Mouse (Mus musculus) kidney, adult 18-20 months (tissue): ENCODE results near the gene Ttbk2.

Experiments used
- DNase-seq: peaks from one replicate; pipeline ENCODE4 v3.0.0; 2021

Gene Ttbk2

DNA sequence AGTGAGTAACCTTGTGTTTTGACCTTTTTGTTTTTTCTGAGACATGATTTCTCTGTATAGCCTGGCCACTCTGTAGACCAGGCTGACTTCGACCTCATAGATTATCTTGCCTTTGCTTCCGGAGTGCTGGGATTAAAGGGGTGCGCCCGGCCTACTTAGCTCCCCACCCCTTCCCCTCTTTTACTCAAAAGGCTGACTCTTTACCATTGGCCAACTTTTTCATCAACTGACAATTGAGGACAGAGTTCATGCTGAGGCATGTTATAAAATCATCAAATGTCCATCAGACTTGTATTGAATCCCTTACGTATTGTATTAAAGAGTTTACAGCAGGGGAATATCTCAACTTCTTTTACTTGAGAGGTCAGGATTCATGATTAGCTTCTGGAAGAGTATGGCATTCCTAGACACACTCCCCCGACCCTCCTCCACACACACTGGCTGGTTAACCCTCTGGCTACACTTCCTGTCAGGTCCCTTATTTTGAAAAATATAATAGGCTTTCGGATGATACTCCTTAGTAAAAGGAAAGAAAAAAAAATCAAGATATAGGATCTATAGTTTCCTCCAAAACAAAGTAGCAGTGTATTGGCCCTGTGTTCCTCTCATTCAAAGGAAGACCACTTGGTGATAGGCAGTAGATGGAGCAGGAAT, 118.4 kb downstream of the Ttbk2 start:
- DNase-seq = no peak

DNA sequence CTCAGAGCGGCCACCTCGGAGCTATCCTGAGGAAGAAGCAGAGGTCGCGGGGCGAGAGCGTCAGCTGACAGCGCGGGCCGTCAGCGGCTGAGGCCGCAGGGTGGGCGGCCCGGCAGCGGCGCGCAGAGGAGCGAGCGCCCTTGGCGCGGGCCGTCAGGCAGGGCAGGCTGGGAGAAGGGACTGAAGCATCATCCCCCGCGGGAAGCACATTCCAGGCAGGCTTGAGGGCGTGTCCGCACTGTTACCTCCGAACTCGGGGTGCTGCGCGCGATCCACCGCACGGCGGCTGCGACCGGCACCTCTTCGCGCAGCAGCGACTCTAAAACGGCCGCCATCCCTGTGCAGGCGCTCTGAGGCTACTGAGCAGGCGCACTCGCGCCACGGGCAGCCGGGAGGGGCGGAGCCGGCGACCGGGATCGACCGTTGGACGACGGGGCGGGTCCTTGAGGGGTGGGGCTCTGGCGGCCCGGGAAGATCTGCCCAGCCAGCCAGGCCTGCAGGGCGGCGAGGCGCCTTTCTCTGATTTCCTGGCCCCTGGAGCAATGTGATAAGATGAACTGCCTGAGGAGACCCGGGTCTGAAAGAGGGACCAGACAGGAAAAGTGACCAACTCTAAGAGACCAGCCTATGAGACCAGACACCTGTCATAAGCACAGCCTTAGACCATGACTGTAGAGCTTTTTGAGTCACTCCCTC, 119.1 kb downstream of the Ttbk2 start:
- DNase-seq = peak; percentile 92

DNA sequence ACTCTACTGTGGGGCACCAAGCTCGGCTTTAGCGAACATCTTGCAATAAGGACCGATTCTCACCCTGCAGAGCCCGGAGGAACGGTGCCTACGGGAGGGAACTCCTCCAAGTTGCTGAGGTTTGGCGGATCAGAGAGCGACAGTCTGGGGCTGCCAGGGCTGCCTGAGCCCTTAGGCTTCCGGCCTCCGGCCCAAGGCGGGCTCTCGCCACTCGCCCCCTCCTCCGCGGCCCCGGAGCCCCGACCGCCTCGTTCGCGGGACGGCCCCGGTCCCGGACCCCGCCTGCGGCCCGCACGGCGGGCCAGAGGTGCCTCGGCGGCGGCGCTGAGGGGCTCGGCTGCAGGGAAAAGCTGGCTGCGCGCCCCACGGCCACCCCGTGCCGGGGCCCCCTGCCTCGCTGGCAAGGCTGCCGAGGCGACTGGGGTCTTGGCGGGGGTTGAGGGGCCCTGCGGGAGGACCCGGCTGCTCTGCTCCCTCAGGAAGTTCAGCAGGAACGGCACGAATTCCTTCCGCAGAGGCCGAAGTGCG, 119.7 kb downstream of the Ttbk2 start:
- no peak for DNase-seq

DNA sequence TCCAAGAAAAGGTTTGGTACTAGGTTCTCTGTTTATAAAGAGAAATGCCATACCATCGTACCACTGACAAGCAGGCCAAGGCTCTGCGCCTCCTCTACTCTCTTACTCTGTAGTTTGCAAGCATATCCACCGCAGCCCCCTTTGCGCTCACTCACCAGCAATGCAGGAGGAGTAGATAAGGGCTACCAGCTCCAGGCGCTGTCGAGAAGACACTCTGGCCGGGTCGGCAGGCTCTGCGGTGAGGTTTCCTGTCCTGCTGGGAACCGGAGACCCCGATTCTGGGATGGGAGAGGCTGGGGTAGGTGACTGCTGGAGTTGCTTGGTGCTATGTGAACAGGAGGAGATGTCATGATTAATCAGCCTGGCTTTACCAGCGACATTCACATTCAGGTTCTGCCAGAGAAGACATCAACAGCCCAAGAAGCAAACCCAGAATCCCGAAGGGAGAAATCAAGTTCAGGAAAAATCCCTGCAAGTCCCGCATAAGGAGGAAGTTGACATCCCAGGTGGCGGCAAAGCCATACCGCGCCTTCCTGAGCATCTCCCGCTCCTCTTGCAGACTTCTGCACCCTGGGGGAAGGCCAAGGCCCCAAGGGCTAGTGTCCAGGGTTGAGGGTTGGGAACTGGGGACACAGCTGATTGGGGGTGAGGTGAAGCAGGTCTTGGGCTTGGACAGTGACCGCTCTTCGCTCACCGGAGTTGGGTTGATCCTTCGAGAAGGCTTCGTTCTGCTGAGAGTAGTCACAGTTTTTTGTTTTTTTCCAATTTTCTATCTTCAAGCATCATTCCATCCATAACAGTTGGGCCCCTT, 120.4 kb downstream of the Ttbk2 start:
- no peak for DNase-seq

DNA sequence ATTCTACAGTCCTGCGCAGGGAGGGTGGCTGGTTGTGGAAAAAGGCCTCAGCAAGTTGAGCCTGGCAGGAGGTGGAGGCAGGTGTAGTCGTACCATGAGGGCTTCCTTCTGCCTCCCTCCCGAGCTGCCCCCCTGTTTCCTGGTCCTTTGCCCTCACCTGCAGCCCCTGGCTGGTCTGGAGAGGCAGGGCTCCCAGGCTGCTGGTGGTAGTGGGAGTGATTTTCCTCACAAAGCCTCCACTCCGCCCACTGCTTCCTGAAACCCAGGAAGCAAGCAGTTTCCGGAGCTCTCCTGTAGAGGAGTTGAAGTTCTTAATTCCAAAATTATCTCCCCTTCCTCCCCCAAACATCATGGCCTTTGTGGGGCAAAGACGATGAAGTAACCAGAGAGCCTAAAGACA, 126.2 kb downstream of the Ttbk2 start:
- no peak for DNase-seq

DNA sequence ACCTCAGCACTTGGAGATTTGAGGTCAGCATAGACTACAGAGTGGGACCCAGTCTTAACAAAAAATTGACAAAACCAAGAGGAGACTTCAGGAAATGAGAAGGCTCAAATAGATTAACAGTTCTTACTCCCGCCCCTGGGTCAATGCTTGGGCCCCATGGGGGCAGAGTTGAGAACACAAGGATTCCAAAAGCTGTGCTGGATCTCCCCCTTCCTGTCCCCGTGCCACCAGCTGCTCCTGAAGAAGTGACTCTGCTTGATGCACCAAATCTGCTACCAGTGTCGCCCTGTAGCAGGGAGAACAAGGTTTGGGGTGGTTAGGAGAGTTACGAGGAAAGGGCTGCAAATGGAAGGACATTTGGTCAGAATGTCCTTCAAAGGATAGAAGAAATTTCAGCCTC, 126.8 kb downstream of the Ttbk2 start:
- DNase-seq = no peak

DNA sequence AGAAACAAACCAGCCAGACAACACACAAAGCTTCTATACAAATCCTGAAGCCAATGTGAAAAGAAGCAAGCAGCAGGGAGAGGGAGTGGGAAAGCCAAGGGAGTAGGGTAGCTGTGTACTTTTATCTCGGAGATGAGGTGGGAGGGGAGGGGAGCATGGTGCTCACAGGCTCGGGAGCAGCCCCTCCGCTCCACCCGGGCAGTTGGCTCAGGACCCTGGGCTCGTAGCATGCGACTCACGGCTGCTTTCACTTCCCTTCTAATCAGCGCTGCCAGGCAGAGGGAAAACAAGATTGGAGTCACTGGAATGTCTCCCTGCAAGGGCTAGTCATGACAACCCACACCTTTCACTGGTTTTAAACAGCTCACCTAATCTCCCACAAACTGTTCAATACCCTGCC, 127.9 kb downstream of the Ttbk2 start:
- no peak for DNase-seq

DNA sequence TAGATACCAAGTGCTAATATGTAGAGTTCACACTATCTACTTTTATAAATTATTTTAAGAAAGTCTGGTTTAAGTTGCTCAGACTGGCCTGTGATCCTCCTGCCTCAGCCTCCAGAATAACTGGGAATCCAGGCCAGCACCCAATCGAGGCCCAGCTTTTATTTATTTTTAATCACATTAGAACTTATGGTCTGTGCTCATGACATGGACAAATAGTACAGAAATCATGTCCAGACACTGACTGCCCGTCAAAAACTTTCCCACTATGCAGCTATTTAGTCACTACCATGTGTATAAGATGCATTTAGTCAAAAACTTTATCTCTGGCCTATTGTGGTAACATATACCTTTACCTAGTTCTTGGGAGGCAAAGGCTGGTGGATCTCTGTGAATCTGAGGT, 128.5 kb downstream of the Ttbk2 start:
- no peak for DNase-seq

DNA sequence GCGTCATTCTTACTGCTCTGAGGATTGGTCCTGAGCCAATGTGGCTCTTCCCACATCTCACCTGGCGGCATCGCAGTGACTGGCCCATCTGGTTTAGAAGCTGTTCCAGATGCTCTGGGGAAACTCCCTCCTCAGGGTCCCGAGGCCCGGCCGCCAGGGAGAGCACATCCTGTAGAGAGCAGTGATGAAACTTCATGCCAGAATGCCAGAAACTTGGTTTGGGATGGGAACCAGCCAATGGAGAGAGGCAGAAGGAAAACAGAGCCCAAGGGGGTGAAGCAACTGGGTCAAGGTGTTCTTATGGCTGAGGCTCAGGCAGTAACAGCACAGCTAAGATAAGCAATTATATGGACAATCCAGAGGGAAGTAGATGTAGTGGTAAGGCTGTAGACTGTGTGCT, 129.6 kb downstream of the Ttbk2 start:
- DNase-seq = no peak

DNA sequence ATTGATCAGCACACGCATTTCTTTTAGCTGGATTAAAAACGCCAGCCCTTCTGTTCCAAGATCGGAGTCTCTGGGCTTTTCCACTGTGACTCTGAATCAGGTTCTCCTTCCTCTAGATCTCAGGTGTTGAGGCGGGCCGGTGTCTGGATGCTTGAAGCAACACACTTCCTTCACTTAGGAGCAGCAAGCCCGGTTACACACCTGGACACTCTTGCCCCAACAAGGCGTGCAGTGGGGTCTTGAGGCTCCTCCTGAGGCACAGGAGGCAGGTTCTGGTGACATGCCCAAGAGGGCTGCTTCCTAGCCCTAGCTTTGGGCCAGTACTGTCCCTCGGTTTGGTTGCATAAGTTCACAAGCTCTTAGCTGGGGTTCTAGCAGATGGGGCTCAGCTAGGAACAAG, 131.9 kb downstream of the Ttbk2 start:
- no peak for DNase-seq

DNA sequence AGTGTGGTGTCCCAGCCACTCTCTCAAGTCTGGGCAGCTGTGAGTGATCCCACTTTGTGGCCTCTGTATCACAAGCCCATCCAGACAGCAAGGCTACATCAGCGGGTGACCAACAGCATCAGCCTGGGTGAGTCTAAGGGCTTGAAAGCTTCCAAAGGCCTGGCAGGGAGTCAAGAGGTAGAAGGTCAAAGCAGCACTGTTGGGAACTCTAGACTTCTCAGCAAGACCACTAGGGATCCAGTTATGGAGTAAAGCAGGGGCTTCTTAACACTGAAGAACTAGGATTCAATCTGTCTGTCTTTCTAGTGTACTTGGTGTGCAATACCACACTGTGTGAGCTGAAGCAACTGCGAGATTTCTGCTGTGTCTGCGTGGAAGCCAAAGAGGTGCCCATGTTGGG, 137.0 kb downstream of the Ttbk2 start:
- DNase-seq = no peak

DNA sequence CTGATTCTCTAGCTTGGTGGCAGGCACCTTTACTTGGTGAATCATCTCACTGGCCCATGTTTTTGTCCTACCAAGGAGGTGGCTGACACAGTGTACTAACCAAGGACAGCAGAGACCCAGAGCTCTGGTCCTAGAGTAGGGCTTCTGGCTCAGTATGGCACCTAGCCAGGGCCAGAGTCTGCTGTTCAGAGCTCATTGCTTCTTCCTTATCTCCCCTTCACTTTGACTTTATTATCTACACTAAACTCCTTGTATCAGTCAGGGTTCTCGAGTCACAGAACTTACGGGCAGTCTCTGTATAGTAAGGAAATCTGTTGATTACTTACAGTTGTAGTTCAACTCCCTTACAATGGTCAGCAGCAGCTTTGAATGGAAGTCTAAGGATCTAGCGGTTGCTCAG, 139.5 kb downstream of the Ttbk2 start:
- no peak for DNase-seq

DNA sequence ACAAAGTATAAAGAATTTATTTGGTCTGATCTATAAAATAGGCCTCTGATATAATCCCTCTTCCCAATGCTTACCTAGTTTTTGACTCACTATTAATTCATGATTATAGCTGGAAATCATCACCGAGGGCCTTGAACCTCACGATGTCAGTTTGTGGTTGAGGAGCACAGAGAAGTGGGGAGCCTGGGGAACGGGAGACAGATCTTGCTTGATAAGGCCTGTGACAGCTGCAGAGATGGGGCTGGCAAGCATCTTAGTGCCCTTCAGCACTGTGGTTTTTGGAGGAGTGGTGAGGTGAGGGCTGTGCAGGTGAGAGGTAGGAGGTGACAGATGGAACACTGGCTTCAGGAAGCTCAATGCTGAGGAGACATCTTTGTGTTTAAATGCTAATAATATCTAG, 140.2 kb downstream of the Ttbk2 start:
- no peak for DNase-seq

DNA sequence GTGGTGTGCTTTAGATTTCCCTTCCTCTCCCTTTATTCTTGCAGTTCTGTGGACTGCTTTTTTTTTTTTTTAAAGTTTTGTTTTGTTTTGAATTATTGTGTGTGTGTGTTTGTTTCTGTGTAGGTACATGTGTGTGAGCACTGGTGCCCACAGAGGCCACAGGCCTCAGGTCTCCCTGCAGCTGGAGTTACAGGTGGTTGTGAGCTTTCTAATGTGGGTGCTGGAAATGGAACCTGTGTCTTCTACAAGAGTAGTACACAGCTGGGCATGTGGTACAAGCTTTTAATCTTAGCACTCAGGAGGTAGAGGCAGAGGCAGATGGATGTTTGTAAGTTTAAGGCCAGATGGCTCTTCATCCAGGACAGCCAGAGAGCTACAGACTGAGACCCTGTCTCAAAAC, 143.4 kb downstream of the Ttbk2 start:
- DNase-seq = no peak

DNA sequence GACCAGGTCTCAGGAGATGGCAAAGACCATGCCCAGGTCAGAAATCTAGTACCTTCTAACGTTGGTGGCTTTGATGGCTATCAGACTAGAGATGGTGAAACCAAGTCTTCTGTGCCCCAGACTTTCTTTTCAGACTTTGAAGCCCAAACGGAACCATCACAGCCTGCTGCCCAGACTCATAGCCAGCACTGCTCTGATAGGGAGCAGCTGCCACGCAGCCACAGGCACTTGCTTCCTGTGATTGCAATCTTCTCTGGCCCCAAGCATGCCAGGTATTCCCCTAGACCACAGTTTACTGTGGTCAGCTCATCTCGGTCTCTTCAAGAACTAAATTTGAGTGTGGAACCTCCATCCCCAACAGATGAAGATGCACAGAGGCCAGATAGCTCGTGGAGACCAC, 147.7 kb downstream of the Ttbk2 start:
- no peak for DNase-seq

DNA sequence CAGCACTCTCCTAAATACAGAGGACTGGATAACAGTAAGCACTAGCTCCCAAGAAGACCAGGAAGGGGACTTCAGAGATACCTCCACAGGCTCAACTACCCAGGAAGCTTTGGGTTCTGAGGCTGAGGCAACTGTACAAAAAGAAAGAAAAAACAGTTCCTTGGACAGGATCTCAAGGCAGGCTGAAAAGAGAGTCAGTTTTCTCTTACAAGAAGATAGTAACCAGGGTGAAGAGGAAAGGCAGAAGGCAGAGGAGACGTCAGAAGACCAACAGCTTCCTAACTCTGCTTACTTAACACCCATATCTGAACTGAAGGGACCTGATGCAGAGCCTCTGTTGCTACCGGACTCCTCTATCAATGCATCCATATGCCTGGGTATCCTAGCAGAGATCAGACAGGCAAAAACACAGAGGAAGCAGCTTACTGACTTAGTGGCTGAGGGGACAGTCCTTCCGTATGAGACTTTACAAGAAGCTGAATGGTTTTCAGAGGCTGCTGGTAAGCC, 150.0 kb downstream of the Ttbk2 start:
- no peak for DNase-seq

DNA sequence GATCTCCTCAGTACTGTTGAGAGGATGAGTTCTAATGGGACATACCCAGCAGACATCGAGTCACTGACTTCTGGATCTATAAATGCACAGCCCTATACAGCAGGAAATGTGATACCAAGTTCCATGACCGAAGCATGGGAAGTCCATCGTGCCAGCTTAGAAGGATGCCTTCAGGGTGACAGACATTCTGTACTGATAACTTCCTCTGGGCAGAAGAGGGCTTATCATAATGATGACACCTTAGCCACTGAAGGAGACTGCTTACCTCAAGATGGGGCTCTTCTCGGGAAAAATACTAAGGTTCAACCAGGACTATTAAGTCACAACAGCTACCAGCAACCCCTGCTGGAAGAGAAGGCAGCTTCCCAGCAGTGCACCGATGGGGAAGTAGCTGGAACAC, 152.6 kb downstream of the Ttbk2 start:
- DNase-seq = no peak
